ENCODE assay signal across 9 mouse cellular contexts in the genomic region with DNA sequence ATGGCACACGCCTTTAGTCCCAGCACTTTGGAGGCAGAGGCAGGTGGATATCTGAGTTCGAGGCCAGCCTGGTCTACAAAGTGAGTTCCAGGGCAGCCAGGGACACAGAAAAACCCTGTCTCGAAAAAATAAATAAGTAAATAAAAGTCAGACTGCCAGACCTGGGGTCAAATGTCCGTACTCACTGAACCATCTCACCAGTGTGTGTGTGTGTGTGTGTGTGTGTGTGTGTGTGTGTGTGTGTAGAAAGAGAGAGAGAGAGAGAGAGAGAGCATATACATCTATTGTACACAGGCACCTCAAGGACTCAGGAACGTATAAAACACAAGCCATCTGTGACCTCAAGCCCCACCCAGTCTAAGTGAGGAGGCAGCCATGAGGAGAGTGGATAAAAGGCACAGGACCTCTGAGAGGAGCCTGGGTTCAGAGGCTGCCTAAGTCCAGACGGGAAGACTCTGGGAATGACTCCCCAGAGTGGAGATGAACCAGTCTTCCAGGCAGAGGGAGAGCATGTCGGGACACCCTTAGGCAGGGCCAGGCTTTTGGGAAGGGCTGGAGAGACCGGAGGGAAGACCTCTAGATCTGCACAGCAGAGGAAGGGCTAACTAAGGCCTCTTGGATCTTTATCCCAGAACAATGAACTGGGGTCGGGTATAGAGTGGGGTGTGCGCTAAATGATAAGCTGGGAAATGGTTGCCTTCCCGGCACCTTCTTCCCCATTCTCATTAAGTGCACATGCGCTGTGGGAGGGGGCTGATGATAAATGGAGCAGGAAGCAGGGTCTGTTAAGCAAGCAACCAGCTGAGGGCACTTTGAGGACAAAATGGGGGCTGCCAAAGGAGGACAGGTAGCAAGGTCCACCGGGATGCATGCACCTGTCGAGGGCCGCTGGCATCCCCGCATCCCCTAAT. TPM values are rescaled to one million over a fixed set of nuclear protein-coding genes. Genes with fewer than 3 reads are reported as not detected.
A peak's percentile ranks its signal among the peaks of the same experiment; 100 is the strongest.
DNase-seq lines count a peak whose midpoint lies in the region; ATAC-seq and TF ChIP-seq lines count a peak whose summit lies in the region.
"Had no signal": no experiment of that assay in that cellular context is flagged by ENCODE, and none has a peak within 500 bp of the region (broad histone marks: within the 10 kb centered on the region; RNA-seq: fewer than 3 reads in every experiment).

No protein-coding gene starts in this region.

- no peaks in the 10 kb centered on the region for H3K9me3 ChIP-seq in lung, embryonic 14.5 days (ENCODE audit: low read depth, low read length)
- H3K9me3 ChIP-seq in hindbrain, embryonic 11.5 days (ENCODE audit: control insufficient read depth, low read length), result no peaks in the 10 kb centered on the region
- H3K9me3 ChIP-seq in limb, embryonic 10.5 days (replicated peaks), result no peaks in the 10 kb centered on the region
- H3K9me3 ChIP-seq: G1E had no signal

- no peaks in the 10 kb centered on the region for H3K27me3 ChIP-seq in lung, embryonic 14.5 days (ENCODE audit: insufficient read depth, low read length)
- H3K27me3 ChIP-seq in hindbrain, embryonic 11.5 days (ENCODE audit: control insufficient read depth, insufficient read depth, low read length), result no peaks in the 10 kb centered on the region
- no peaks in the 10 kb centered on the region for H3K27me3 ChIP-seq in limb, embryonic 10.5 days (ENCODE audit: low read depth, poor library complexity, severe bottlenecking)

- WGBS in lung, embryonic 14.5 days, result 27% methylated on average over 16 of the region's 16 CpGs
- 30% methylated on average over 16 of the region's 16 CpGs for WGBS in hindbrain, embryonic 11.5 days
- 37% methylated on average over 16 of the region's 16 CpGs for WGBS in limb, embryonic 10.5 days
- WGBS in olfactory bulb, adult 2 months, result 35% methylated on average over 16 of the region's 16 CpGs

- H3K4me3 ChIP-seq in lung, embryonic 14.5 days (ENCODE audit: low read depth, low read length), result no peak overlapping the region
- no peak overlapping the region for H3K4me3 ChIP-seq in hindbrain, embryonic 11.5 days (ENCODE audit: low read depth, low read length)
- peak overlapping the region; percentile 37 for H3K4me3 ChIP-seq in limb, embryonic 10.5 days
- H3K4me3 ChIP-seq in olfactory bulb, adult 2 months (ENCODE audit: insufficient read depth, low read depth, low read length), result peak overlapping the region; percentile 19

- H3K36me3 ChIP-seq in lung, embryonic 14.5 days (ENCODE audit: insufficient read depth), result no peaks in the 10 kb centered on the region
- H3K36me3 ChIP-seq in hindbrain, embryonic 11.5 days (ENCODE audit: control insufficient read depth, insufficient read depth, low read length), result no peaks in the 10 kb centered on the region
- H3K36me3 ChIP-seq in limb, embryonic 10.5 days, result no peaks in the 10 kb centered on the region
- H3K36me3 ChIP-seq: G1E had no signal

- peak overlapping the region; percentile 54 for H3K4me2 ChIP-seq in lung, embryonic 14.5 days
- peak overlapping the region; percentile 24 for H3K4me2 ChIP-seq in hindbrain, embryonic 11.5 days (replicated peaks; ENCODE audit: low read depth, low read length)

- no peak for TF ChIP-seq CTCF in lung, embryonic 14.5 days (IDR thresholded peaks at IDR 0.05; ENCODE audit: low read depth)
- no peak for TF ChIP-seq CTCF in olfactory bulb, adult 2 months (IDR thresholded peaks at IDR 0.05; ENCODE audit: insufficient read depth, low read depth, low read length)

- ATAC-seq in lung, embryonic 14.5 days (ENCODE audit: insufficient read depth), result peak; percentile 21; the same call in 1 of the 2 replicates
- peak; percentile 56 for ATAC-seq in hindbrain, embryonic 11.5 days (ENCODE audit: low FRiP score)
- no peak for ATAC-seq in inflammation-experienced regulatory T-cells, adult 6 months

- H3K27ac ChIP-seq in lung, embryonic 14.5 days (ENCODE audit: low read depth), result peak overlapping the region; percentile 52; the same call in 1 of the 2 replicates
- H3K27ac ChIP-seq in hindbrain, embryonic 11.5 days (ENCODE audit: low read depth, low read length), result peak overlapping the region; percentile 81
- peak overlapping the region; percentile 83 for H3K27ac ChIP-seq in limb, embryonic 10.5 days
- H3K27ac ChIP-seq in olfactory bulb, adult 2 months (ENCODE audit: insufficient read depth, low read depth, low read length), result peak overlapping the region; percentile 97

- TF ChIP-seq POLR2A in olfactory bulb, adult 2 months (IDR thresholded peaks at IDR 0.05; ENCODE audit: insufficient read depth, low read depth, low read length), result no peak

- no peak for DNase-seq in lung, embryonic 14.5 days
- DNase-seq in lung, postnatal 36 days, result no peak
- DNase-seq in hindbrain, embryonic 11.5 days (ENCODE audit: low spot score), result no peak
- DNase-seq in limb, embryonic 10.5 days (ENCODE audit: low spot score), result peak; percentile 46
- DNase-seq in layer of hippocampus, postnatal 25 days (ENCODE audit: extremely low spot score in 1 of 2, low spot score in 1 of 2), result no peak
- no peak for DNase-seq in cerebellum, adult 18-20 months

- H3K4me1 ChIP-seq in lung, embryonic 14.5 days (ENCODE audit: insufficient read depth), result 0 out of 2 replicates have a peak, but pooled peaks cover 2% of the 10 kb centered on the region
- H3K4me1 ChIP-seq in hindbrain, embryonic 11.5 days (replicated peaks; ENCODE audit: control insufficient read depth, insufficient read depth, low read length), result peaks cover 2% of the 10 kb centered on the region; the same call in 1 of the 2 replicates
- peaks cover 18% of the 10 kb centered on the region for H3K4me1 ChIP-seq in limb, embryonic 10.5 days
- peaks cover 13% of the 10 kb centered on the region for H3K4me1 ChIP-seq in olfactory bulb, adult 2 months (ENCODE audit: control insufficient read depth, insufficient read depth, low read length)

- no peak overlapping the region for H3K9ac ChIP-seq in lung, embryonic 14.5 days
- H3K9ac ChIP-seq in hindbrain, embryonic 11.5 days (ENCODE audit: low read depth, low read length), result no peak overlapping the region

RNA-seq across cellular contexts. Expression of a gene that starts 28.4 kb away (rescaled TPM):
- polyA plus RNA-seq in lung, embryonic 14.5 days (2014; fragmentation: Nextera tagmentation; extraction: Ambion mirVana), result 3.2 and 4.2 TPM in 2 replicates
- polyA plus RNA-seq in hindbrain, embryonic 11.5 days (2014; fragmentation: Nextera tagmentation; extraction: Ambion mirVana), result 1.8 TPM in 2 replicates
- polyA plus RNA-seq in limb, embryonic 10.5 days (2016; fragmentation: Nextera tagmentation; extraction: Ambion mirVana), result 6.0 and 10.0 TPM in 2 replicates
- not detected in 2 replicates for polyA plus RNA-seq in olfactory bulb, adult 2 months (2012; ENCODE audit: insufficient read depth, insufficient read length, low replicate concordance, missing spikeins)
- total RNA-seq in layer of hippocampus, postnatal 25 days (2021), result 1 to 10 TPM; 3.8 to 4.0 TPM
- under 1 TPM; 0.11 to 0.40 (median 0.21) TPM for polyA plus RNA-seq in inflammation-experienced regulatory T-cells, adult 6 months (2017; shearing (Covaris generic))
- total RNA-seq: G1E had no signal
- polyA plus RNA-seq: G1E had no signal

Comparison
In these comparisons a context has a peak if more than half of its experiments do, and no peak if none do; other contexts are left out.
1. H3K4me3 ChIP-seq: peak in limb, embryonic 10.5 days (single experiment) and olfactory bulb, adult 2 months (single experiment); none in lung, embryonic 14.5 days (single experiment) and hindbrain, embryonic 11.5 days (single experiment).
2. Peak in every context shown above with its lines, with median percentiles within 50 percentile points of each other: H3K27ac ChIP-seq.